Mouse (Mus musculus) stomach, embryonic 16.5 days (tissue): ENCODE measurements at regions not wholly inside any gene's neighbourhood (a gene's known extent, or its start where the extent isn't known, plus 50 kb on each side); places are given as distances from the start of the nearest gene placed in this dataset.
A peak's percentile ranks its signal among the peaks of the same experiment; 100 is the strongest.

Source experiments
- ATAC-seq: fragments of 200-750 bp; cut with Nextera tagmentation; 2 replicates; pipeline ENCODE4 v1.8.0; 2017; ENCODE audit warnings: moderate number of reproducible peaks, moderate TSS enrichment; ENCODE audit not compliant: insufficient read depth, low FRiP score
- H3K27ac ChIP-seq: fragments of 300-500 bp; sonication (generic); 2 replicates; pipeline ENCODE4 v1.5.1; 2014; ENCODE audit warnings: low read length
- H3K27me3 ChIP-seq: fragments of 300-500 bp; sonication (generic); 2 replicates; pipeline ENCODE4 v1.6.1; 2014; ENCODE audit warnings: low read length, control low read depth, mixed read lengths; ENCODE audit not compliant: control insufficient read depth, insufficient read depth
- H3K36me3 ChIP-seq: fragments of 300-500 bp; sonication (generic); 2 replicates; pipeline ENCODE4 v1.6.1; 2014; ENCODE audit warnings: low read length; ENCODE audit not compliant: control insufficient read depth, insufficient read depth
- H3K4me1 ChIP-seq: fragments of 300-500 bp; sonication (generic); 2 replicates; pipeline ENCODE4 v1.6.1; 2014; ENCODE audit warnings: low read length, control low read depth, mixed read lengths; ENCODE audit not compliant: control insufficient read depth, insufficient read depth
- H3K4me2 ChIP-seq: fragments of 300-500 bp; sonication (generic); 2 replicates; pipeline ENCODE4 v1.6.1; 2014; ENCODE audit warnings: low read depth, low read length, mixed read lengths
- H3K4me3 ChIP-seq: fragments of 300-500 bp; sonication (generic); replicated peaks from 2 replicates; pipeline ENCODE4 v1.5.1; 2014; ENCODE audit warnings: mild to moderate bottlenecking, low read length
- H3K9ac ChIP-seq: fragments of 300-500 bp; sonication (generic); 2 replicates; pipeline ENCODE4 v1.6.1; 2014; ENCODE audit warnings: low read length
- H3K9me3 ChIP-seq: fragments of 300-500 bp; sonication (generic); replicated peaks from 2 replicates; pipeline ENCODE4 v1.6.1; 2016; ENCODE audit warnings: low read length, control low read depth; ENCODE audit not compliant: control insufficient read depth
- WGBS: fragments of 180-500 bp; shearing (Covaris S2); extraction: QIAGEN DNeasy Blood & Tissue Kit; methylation state at CpG from one replicate; pipeline ENCODE4 v1.1.7; 2014; 5-methylcytosine and 5-hydroxymethylcytosine counted together

- Histone ChIP-seq H3K27ac (no peak overlapping the region), H3K4me1 (no peaks in the 10 kb centered on the region), H3K4me2 (no peak overlapping the region), H3K36me3 (no peaks in the 10 kb centered on the region), H3K9me3 (no peaks in the 10 kb centered on the region), H3K9ac (no peak overlapping the region), H3K4me3 (no peak overlapping the region), H3K27me3 (no peaks in the 10 kb centered on the region)
- ATAC-seq, result no peak
- WGBS, result 76% methylated on average over 4 of the region's 4 CpGs
Observed at GRCm38 (mm10) chr11:90088473-90088872, 58.3 kb downstream of the Tmem100 start.

GRCm38 (mm10) chr11:90094052-90094451, 63.9 kb downstream of the Tmem100 start:
- Histone ChIP-seq H3K9me3 (no peaks in the 10 kb centered on the region), H3K4me3 (no peak overlapping the region), H3K27me3 (no peaks in the 10 kb centered on the region), H3K27ac (no peak overlapping the region), H3K4me1 (peaks cover 7% of the 10 kb centered on the region; the same call in 1 of the 2 replicates), H3K4me2 (no peak overlapping the region), H3K36me3 (no peaks in the 10 kb centered on the region), H3K9ac (no peak overlapping the region)
- 49% methylated on average over 7 of the region's 7 CpGs for WGBS
- no peak for ATAC-seq

GRCm38 (mm10) chr11:90094700-90095355, 64.7 kb downstream of the Tmem100 start:
- WGBS, result 53% methylated on average over 7 of the region's 7 CpGs
- Histone ChIP-seq H3K4me2 (no peak overlapping the region), H3K27ac (no peak overlapping the region; the same call in 1 of the 2 replicates), H3K9ac (no peak overlapping the region), H3K4me3 (no peak overlapping the region), H3K4me1 (peaks cover 7% of the 10 kb centered on the region; the same call in 1 of the 2 replicates), H3K9me3 (no peaks in the 10 kb centered on the region), H3K27me3 (no peaks in the 10 kb centered on the region), H3K36me3 (no peaks in the 10 kb centered on the region)
- ATAC-seq, result peak; percentile 47; the same call in 1 of the 2 replicates

GRCm38 (mm10) chr11:90098471-90098870, 68.3 kb downstream of the Tmem100 start:
- H3K27ac ChIP-seq, result no peak overlapping the region
- H3K9me3 ChIP-seq, result no peaks in the 10 kb centered on the region
- no peak overlapping the region for H3K4me2 ChIP-seq
- no peak overlapping the region for H3K9ac ChIP-seq
- H3K4me3 ChIP-seq, result no peak overlapping the region
- WGBS, result 83% methylated on average over 7 of the region's 7 CpGs
- peaks cover 7% of the 10 kb centered on the region; the same call in 1 of the 2 replicates for H3K4me1 ChIP-seq
- no peaks in the 10 kb centered on the region for H3K36me3 ChIP-seq
- ATAC-seq, result no peak
- H3K27me3 ChIP-seq, result no peaks in the 10 kb centered on the region

- no peaks in the 10 kb centered on the region for H3K36me3 ChIP-seq
- no peak overlapping the region for H3K4me3 ChIP-seq
- no peaks in the 10 kb centered on the region for H3K9me3 ChIP-seq
- H3K27me3 ChIP-seq, result no peaks in the 10 kb centered on the region
- no peak overlapping the region for H3K9ac ChIP-seq
- H3K27ac ChIP-seq, result no peak overlapping the region
- ATAC-seq, result no peak
- H3K4me2 ChIP-seq, result no peak overlapping the region
- WGBS, result 52% methylated on average over 1 of the region's 1 CpGs
- H3K4me1 ChIP-seq, result peaks cover 7% of the 10 kb centered on the region; the same call in 1 of the 2 replicates
Observed at GRCm38 (mm10) chr11:90099178-90099577, 69.0 kb downstream of the Tmem100 start.

GRCm38 (mm10) chr11:90100161-90100560, 70.0 kb downstream of the Tmem100 start:
- no peak overlapping the region for H3K27ac ChIP-seq
- H3K4me3 ChIP-seq, result no peak overlapping the region
- no peaks in the 10 kb centered on the region for H3K27me3 ChIP-seq
- no peaks in the 10 kb centered on the region for H3K9me3 ChIP-seq
- H3K36me3 ChIP-seq, result no peaks in the 10 kb centered on the region
- no peak for ATAC-seq
- no peaks in the 10 kb centered on the region for H3K4me1 ChIP-seq
- WGBS, result 83% methylated on average over 2 of the region's 2 CpGs
- H3K9ac ChIP-seq, result no peak overlapping the region
- H3K4me2 ChIP-seq, result no peak overlapping the region

- WGBS, result 77% methylated on average over 8 of the region's 8 CpGs
- Histone ChIP-seq H3K27ac (no peak overlapping the region), H3K27me3 (no peaks in the 10 kb centered on the region), H3K4me2 (no peak overlapping the region), H3K4me3 (no peak overlapping the region), H3K36me3 (no peaks in the 10 kb centered on the region), H3K9me3 (no peaks in the 10 kb centered on the region), H3K4me1 (no peaks in the 10 kb centered on the region), H3K9ac (no peak overlapping the region)
- ATAC-seq, result no peak
Observed at GRCm38 (mm10) chr11:90101284-90101683, 71.1 kb downstream of the Tmem100 start.

- no peak overlapping the region for H3K27ac ChIP-seq
- H3K4me2 ChIP-seq, result no peak overlapping the region
Observed at GRCm38 (mm10) chr11:90106063-90106798, 76.1 kb downstream of the Tmem100 start.

GRCm38 (mm10) chr11:90109681-90110111, 77.8 kb upstream of the Gm45716 start:
- Histone ChIP-seq H3K27me3 (no peaks in the 10 kb centered on the region), H3K27ac (no peak overlapping the region), H3K4me1 (no peaks in the 10 kb centered on the region), H3K9ac (no peak overlapping the region), H3K4me2 (no peak overlapping the region), H3K9me3 (no peaks in the 10 kb centered on the region), H3K36me3 (no peaks in the 10 kb centered on the region), H3K4me3 (no peak overlapping the region)
- no peak for ATAC-seq
- WGBS, result 61% methylated on average over 2 of the region's 2 CpGs

More at GRCm38 (mm10) chr11:90106063-90106798, 76.1 kb downstream of the Tmem100 start:
- Histone ChIP-seq H3K4me3 (no peak overlapping the region), H3K9me3 (no peaks in the 10 kb centered on the region), H3K36me3 (no peaks in the 10 kb centered on the region), H3K4me1 (no peaks in the 10 kb centered on the region), H3K27me3 (no peaks in the 10 kb centered on the region), H3K9ac (no peak overlapping the region)
- 39% methylated on average over 12 of the region's 12 CpGs for WGBS
- ATAC-seq, result no peak
